Mouse (Mus musculus) CH12.LX (cell line): ENCODE results near the gene Gkap1.

Experiments
- CHD1 ChIP-seq: IDR thresholded peaks from 2 replicates; pipeline ENCODE4 v1.6.1; 2012; ENCODE audit warnings: low read depth, low read length, improper control_type of control experiment, inconsistent platforms
- CTCF ChIP-seq, 2 experiments: IDR thresholded peaks in 1 of 2; conservative IDR thresholded peaks in 1 of 2; 2 replicates each; pipeline ENCODE4 v1.5.1; 2011 to 2012; ENCODE audit warnings: low read depth in 2 of 2, low read length in 2 of 2, improper control_type of control experiment in 1 of 2, inconsistent platforms in 1 of 2, mild to moderate bottlenecking in 1 of 2, moderate library complexity in 1 of 2
- E2F4 ChIP-seq: IDR thresholded peaks from 2 replicates; pipeline ENCODE4 v1.6.1; 2011; ENCODE audit warnings: low read depth, low read length, improper control_type of control experiment; ENCODE audit not compliant: insufficient replicate concordance
- ELF1 ChIP-seq: IDR thresholded peaks from 2 replicates; pipeline ENCODE4 v1.6.1; 2014; ENCODE audit warnings: low read depth, mild to moderate bottlenecking, inconsistent platforms, low read length, improper control_type of control experiment
- EP300 ChIP-seq: IDR thresholded peaks from 2 replicates; pipeline ENCODE4 v1.6.1; 2011; ENCODE audit warnings: low read length, improper control_type of control experiment
- KAT2A ChIP-seq: IDR thresholded peaks from 2 replicates; pipeline ENCODE4 v1.6.1; 2012; ENCODE audit warnings: low read length, improper control_type of control experiment, inconsistent platforms; ENCODE audit not compliant: insufficient replicate concordance
- MAX ChIP-seq: IDR thresholded peaks from 2 replicates; pipeline ENCODE4 v1.6.1; 2011; ENCODE audit warnings: low read length, improper control_type of control experiment
- MYC ChIP-seq: IDR thresholded peaks from 2 replicates; pipeline ENCODE4 v1.6.1; 2011; ENCODE audit warnings: low read depth, mild to moderate bottlenecking, improper control_type of control experiment, low read length
- NELFE ChIP-seq: IDR thresholded peaks from 2 replicates; pipeline ENCODE4 v1.6.1; 2011; ENCODE audit warnings: low read depth, low read length, improper control_type of control experiment
- NRF1 ChIP-seq: IDR thresholded peaks from 2 replicates; pipeline ENCODE4 v1.6.1; 2014; ENCODE audit warnings: low read depth, mild to moderate bottlenecking, inconsistent platforms, low read length, improper control_type of control experiment, moderate library complexity
- POLR2A ChIP-seq: IDR thresholded peaks from 2 replicates; pipeline ENCODE4 v1.6.1; 2011; ENCODE audit warnings: low read depth, mild to moderate bottlenecking, improper control_type of control experiment, low read length
- SMC3 ChIP-seq: IDR thresholded peaks from 2 replicates; pipeline ENCODE4 v1.6.1; 2011; ENCODE audit warnings: low read depth, low read length, improper control_type of control experiment
- UBTF ChIP-seq: IDR thresholded peaks from 2 replicates; pipeline ENCODE4 v1.6.1; 2012; ENCODE audit warnings: low read depth, mild to moderate bottlenecking, inconsistent platforms, low read length, improper control_type of control experiment, moderate library complexity
- ZMIZ1 ChIP-seq: IDR thresholded peaks from 2 replicates; pipeline ENCODE4 v1.6.1; 2012; ENCODE audit warnings: low read depth, mild to moderate bottlenecking, inconsistent platforms, low read length, improper control_type of control experiment

- TF ChIP-seq MYC = no peak
- TF ChIP-seq CTCF (conservative IDR thresholded peaks at IDR 0.05 in 1 of 2, IDR thresholded peaks at IDR 0.05 in 1 of 2; ENCODE audit: low read depth in 2 of 2, low read length in 2 of 2) = no peak
- no peak for TF ChIP-seq MAX
- TF ChIP-seq CHD1 = no peak
- TF ChIP-seq UBTF = no peak
- TF ChIP-seq EP300 = no peak
- no peak for TF ChIP-seq E2F4
- TF ChIP-seq ELF1 = no peak
- TF ChIP-seq POLR2A = no peak
- TF ChIP-seq NELFE = no peak
- no peak for TF ChIP-seq NRF1
- TF ChIP-seq ZMIZ1 = no peak
- TF ChIP-seq SMC3 = no peak
- no peak for TF ChIP-seq KAT2A
These were observed 6.4 kb upstream of the Gkap1 start for GRCm38 (mm10) chr13:58281936-58282335.
